Mouse (Mus musculus) hindbrain, embryonic 12.5 days (tissue): ENCODE measurements at regions not wholly inside any gene's neighbourhood (a gene's known extent, or its start where the extent isn't known, plus 50 kb on each side); places are given as distances from the start of the nearest gene placed in this dataset.

Experiments used
- ATAC-seq: fragments of 200-750 bp; cut with Nextera tagmentation; 2 replicates; pipeline ENCODE4 v1.8.0; 2017; ENCODE audit warnings: moderate TSS enrichment; ENCODE audit not compliant: low FRiP score
- H3K27ac ChIP-seq: fragments of 300-500 bp; sonication (generic); 2 replicates; pipeline ENCODE4 v1.5.1; 2016; ENCODE audit warnings: mild to moderate bottlenecking
- H3K27me3 ChIP-seq: fragments of 300-500 bp; sonication (generic); 2 replicates; pipeline ENCODE4 v1.6.1; 2016; ENCODE audit warnings: mild to moderate bottlenecking
- H3K36me3 ChIP-seq: fragments of 300-500 bp; sonication (generic); 2 replicates; pipeline ENCODE4 v1.6.1; 2016; ENCODE audit warnings: mild to moderate bottlenecking
- H3K4me1 ChIP-seq: fragments of 300-500 bp; sonication (generic); 2 replicates; pipeline ENCODE4 v1.6.1; 2016
- H3K4me2 ChIP-seq: fragments of 300-500 bp; sonication (generic); replicated peaks from 2 replicates; pipeline ENCODE4 v1.6.1; 2016; ENCODE audit warnings: mild to moderate bottlenecking
- H3K4me3 ChIP-seq: fragments of 300-500 bp; sonication (generic); 2 replicates; pipeline ENCODE4 v1.5.1; 2016; ENCODE audit warnings: mild to moderate bottlenecking
- H3K9ac ChIP-seq: fragments of 300-500 bp; sonication (generic); 2 replicates; pipeline ENCODE4 v1.6.1; 2016; ENCODE audit warnings: mild to moderate bottlenecking, moderate library complexity
- H3K9me3 ChIP-seq: fragments of 300-500 bp; sonication (generic); replicated peaks from 2 replicates; pipeline ENCODE4 v1.6.1; 2016; ENCODE audit warnings: mild to moderate bottlenecking
- WGBS: fragments of 180-500 bp; shearing (Covaris S2); methylation state at CpG from one replicate; pipeline ENCODE4 v1.1.7; 2016; 5-methylcytosine and 5-hydroxymethylcytosine counted together

- H3K27ac ChIP-seq = no peak overlapping the region
- H3K4me1 ChIP-seq = no peaks in the 10 kb centered on the region
- no peak overlapping the region for H3K4me3 ChIP-seq
- no peaks in the 10 kb centered on the region for H3K36me3 ChIP-seq
- H3K4me2 ChIP-seq = no peak overlapping the region
- no peaks in the 10 kb centered on the region for H3K9me3 ChIP-seq
- no peak overlapping the region for H3K9ac ChIP-seq
- ATAC-seq = no peak
- H3K27me3 ChIP-seq = no peaks in the 10 kb centered on the region
- 61% methylated on average over 4 of the region's 4 CpGs for WGBS
Observed at GRCm38 (mm10) chrX:10770575-10770974, 55.8 kb downstream of the Mid1ip1 start.

GRCm38 (mm10) chrX:10775714-10776515, 61.1 kb downstream of the Mid1ip1 start:
- no peak for ATAC-seq
- Histone ChIP-seq H3K27me3 (no peaks in the 10 kb centered on the region), H3K4me3 (no peak overlapping the region), H3K9ac (no peak overlapping the region), H3K4me2 (no peak overlapping the region), H3K36me3 (no peaks in the 10 kb centered on the region), H3K4me1 (no peaks in the 10 kb centered on the region), H3K27ac (no peak overlapping the region), H3K9me3 (no peaks in the 10 kb centered on the region)
- WGBS = 50% methylated on average over 8 of the region's 8 CpGs

DNA sequence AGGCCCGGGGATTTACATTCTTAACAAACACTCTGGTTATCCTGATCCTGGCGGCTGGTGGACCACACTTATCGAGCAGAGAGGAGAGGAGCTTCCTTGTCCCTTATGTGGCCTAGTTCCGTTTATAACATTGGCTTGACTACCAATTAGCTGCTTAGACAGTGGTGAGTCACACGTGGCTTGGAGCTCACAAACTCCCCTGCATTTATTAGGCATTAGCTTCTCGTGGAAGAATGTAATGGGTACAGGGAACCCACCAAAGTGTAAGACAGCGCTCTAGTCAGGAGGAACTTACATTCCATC, 61.7 kb downstream of the Mid1ip1 start:
- WGBS = 43% methylated on average over 7 of the region's 7 CpGs
- Histone ChIP-seq H3K27me3 (no peaks in the 10 kb centered on the region), H3K9me3 (no peaks in the 10 kb centered on the region), H3K4me1 (no peaks in the 10 kb centered on the region), H3K4me2 (no peak overlapping the region), H3K4me3 (no peak overlapping the region), H3K9ac (no peak overlapping the region), H3K36me3 (no peaks in the 10 kb centered on the region), H3K27ac (no peak overlapping the region)
- ATAC-seq = no peak

DNA sequence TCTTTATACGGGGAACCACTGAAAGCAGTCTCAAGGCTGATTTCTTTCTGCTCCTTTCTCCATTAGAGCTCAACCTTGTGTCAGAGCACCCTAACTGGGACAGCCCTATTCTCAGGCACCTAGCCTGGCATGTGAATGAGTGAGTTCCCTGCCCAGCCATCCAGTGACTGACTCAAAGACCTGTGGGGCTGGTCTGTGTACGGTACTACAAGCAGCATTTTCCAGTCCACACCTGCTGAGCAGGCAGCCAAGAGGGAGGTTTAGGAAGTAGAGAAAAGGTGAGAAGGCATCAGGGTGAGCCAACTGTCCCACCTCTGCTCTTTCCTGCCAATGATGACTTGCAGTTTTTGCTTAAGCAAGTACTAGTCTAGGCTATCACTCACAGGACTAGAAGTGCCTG, 63.2 kb downstream of the Mid1ip1 start:
- H3K4me1 ChIP-seq = no peaks in the 10 kb centered on the region
- no peaks in the 10 kb centered on the region for H3K36me3 ChIP-seq
- H3K9me3 ChIP-seq = no peaks in the 10 kb centered on the region
- no peak overlapping the region for H3K4me3 ChIP-seq
- 92% methylated on average over 2 of the region's 2 CpGs for WGBS
- no peaks in the 10 kb centered on the region for H3K27me3 ChIP-seq
- no peak for ATAC-seq
- H3K27ac ChIP-seq = no peak overlapping the region
- no peak overlapping the region for H3K4me2 ChIP-seq
- H3K9ac ChIP-seq = no peak overlapping the region

- Histone ChIP-seq H3K4me1 (no peaks in the 10 kb centered on the region), H3K9ac (no peak overlapping the region), H3K4me2 (no peak overlapping the region), H3K27ac (no peak overlapping the region), H3K9me3 (no peaks in the 10 kb centered on the region), H3K27me3 (no peaks in the 10 kb centered on the region), H3K36me3 (no peaks in the 10 kb centered on the region), H3K4me3 (no peak overlapping the region)
- WGBS = 84% methylated on average over 3 of the region's 3 CpGs
- ATAC-seq = no peak
Observed at GRCm38 (mm10) chrX:10786359-10786758, 71.5 kb downstream of the Mid1ip1 start.

DNA sequence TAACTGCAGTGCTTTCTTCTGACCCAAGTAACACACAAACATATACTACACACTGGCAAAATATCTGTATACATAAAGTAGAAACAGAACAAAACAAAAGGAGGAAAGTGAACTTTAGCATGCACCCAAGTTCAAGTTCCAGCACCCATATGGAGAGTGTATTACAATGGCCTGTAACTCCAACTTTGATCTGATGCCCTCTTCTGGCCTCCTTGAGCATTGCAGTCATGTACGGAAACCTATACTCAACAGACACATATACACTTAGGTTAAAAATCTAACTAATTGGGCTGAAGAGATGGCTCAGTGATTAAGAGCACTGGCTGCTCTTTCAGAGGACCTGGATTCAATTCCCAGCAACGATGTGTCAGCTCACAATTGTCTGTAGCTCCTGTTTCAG, 72.2 kb downstream of the Mid1ip1 start:
- Histone ChIP-seq H3K9ac (no peak overlapping the region), H3K9me3 (no peaks in the 10 kb centered on the region), H3K36me3 (no peaks in the 10 kb centered on the region), H3K4me2 (no peak overlapping the region), H3K27me3 (no peaks in the 10 kb centered on the region), H3K4me3 (no peak overlapping the region), H3K27ac (no peak overlapping the region), H3K4me1 (no peaks in the 10 kb centered on the region)
- ATAC-seq = no peak
- 92% methylated on average over 2 of the region's 2 CpGs for WGBS

GRCm38 (mm10) chrX:10820313-10820920, 105.6 kb downstream of the Mid1ip1 start:
- Histone ChIP-seq H3K27ac (no peak overlapping the region), H3K36me3 (no peaks in the 10 kb centered on the region), H3K9ac (no peak overlapping the region), H3K4me1 (no peaks in the 10 kb centered on the region), H3K4me2 (no peak overlapping the region), H3K27me3 (no peaks in the 10 kb centered on the region), H3K4me3 (no peak overlapping the region), H3K9me3 (no peaks in the 10 kb centered on the region)
- ATAC-seq = no peak
- 78% methylated on average over 7 of the region's 7 CpGs for WGBS

- no peak for ATAC-seq
- Histone ChIP-seq H3K9ac (no peak overlapping the region), H3K4me1 (no peaks in the 10 kb centered on the region), H3K4me2 (no peak overlapping the region), H3K36me3 (no peaks in the 10 kb centered on the region), H3K9me3 (no peaks in the 10 kb centered on the region), H3K27me3 (no peaks in the 10 kb centered on the region), H3K27ac (no peak overlapping the region), H3K4me3 (no peak overlapping the region)
- 50% methylated on average over 1 of the region's 1 CpGs for WGBS
Observed at GRCm38 (mm10) chrX:10833681-10834080, 118.9 kb downstream of the Mid1ip1 start.

DNA sequence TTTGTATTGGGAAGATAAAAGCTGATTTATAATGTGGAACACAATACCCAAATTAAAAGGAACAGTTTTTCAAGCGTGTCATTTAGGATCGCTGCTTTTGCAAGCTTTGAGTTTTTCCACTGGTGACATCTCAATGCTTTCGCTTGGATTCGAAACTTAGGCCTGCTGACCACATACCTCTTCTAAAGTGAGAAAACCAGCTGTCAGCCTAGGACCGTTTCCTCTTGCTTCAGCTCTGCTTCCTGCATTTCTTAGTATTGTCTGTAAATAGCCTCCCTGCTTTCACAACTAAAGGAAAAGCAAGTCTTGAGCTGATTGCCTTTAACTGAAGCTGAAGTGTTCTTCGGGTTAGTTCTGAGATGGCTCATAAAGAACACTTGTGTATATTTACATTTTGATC, 142.3 kb downstream of the Mid1ip1 start:
- 74% methylated on average over 6 of the region's 6 CpGs for WGBS
- H3K4me2 ChIP-seq = no peak overlapping the region
- H3K9ac ChIP-seq = no peak overlapping the region
- no peak overlapping the region for H3K27ac ChIP-seq
- no peaks in the 10 kb centered on the region for H3K27me3 ChIP-seq
- H3K4me1 ChIP-seq = no peaks in the 10 kb centered on the region
- no peaks in the 10 kb centered on the region for H3K36me3 ChIP-seq
- ATAC-seq = no peak
- no peak overlapping the region for H3K4me3 ChIP-seq
- no peaks in the 10 kb centered on the region for H3K9me3 ChIP-seq

GRCm38 (mm10) chrX:10857668-10858067, 142.9 kb downstream of the Mid1ip1 start:
- WGBS = 63% methylated on average over 3 of the region's 3 CpGs

GRCm38 (mm10) chrX:10871613-10872012, 156.8 kb downstream of the Mid1ip1 start:
- H3K36me3 ChIP-seq = no peaks in the 10 kb centered on the region
- no peak overlapping the region for H3K4me3 ChIP-seq
- 87% methylated on average over 4 of the region's 4 CpGs for WGBS
- no peak overlapping the region for H3K27ac ChIP-seq
- H3K4me1 ChIP-seq = no peaks in the 10 kb centered on the region
- H3K9me3 ChIP-seq = no peaks in the 10 kb centered on the region
- H3K9ac ChIP-seq = no peak overlapping the region
- ATAC-seq = no peak
- H3K27me3 ChIP-seq = no peaks in the 10 kb centered on the region
- no peak overlapping the region for H3K4me2 ChIP-seq

More at GRCm38 (mm10) chrX:10857668-10858067, 142.9 kb downstream of the Mid1ip1 start:
- H3K4me3 ChIP-seq = no peak overlapping the region
- no peak overlapping the region for H3K4me2 ChIP-seq
- no peaks in the 10 kb centered on the region for H3K9me3 ChIP-seq
- H3K27ac ChIP-seq = no peak overlapping the region
- no peak for ATAC-seq
- no peak overlapping the region for H3K9ac ChIP-seq
- H3K36me3 ChIP-seq = no peaks in the 10 kb centered on the region
- no peaks in the 10 kb centered on the region for H3K4me1 ChIP-seq
- H3K27me3 ChIP-seq = no peaks in the 10 kb centered on the region

DNA sequence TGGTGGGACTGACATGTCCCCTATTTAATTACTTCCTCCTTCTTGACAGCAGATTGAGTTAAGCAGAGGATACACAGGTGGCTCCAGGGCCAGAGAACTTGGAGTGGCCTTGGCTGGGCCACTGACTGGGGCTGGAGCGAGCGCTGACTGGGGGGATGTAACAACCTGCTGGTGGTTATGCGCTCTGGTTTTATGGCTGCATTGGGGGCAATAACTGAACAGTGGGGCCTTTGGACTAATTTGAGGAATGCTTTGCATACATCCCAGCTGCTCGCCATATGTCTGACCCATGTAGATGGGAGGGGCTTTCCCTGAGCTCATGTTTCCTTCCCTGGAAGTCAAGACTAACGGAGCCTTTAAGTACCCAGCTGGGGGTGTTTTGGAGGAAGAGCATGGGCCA, 163.0 kb downstream of the Mid1ip1 start:
- 68% methylated on average over 5 of the region's 5 CpGs for whole genome bisulfite sequencing
- Histone ChIP-seq H3K9me3 (no peaks in the 10 kb centered on the region), H3K27me3 (no peaks in the 10 kb centered on the region), H3K4me1 (no peaks in the 10 kb centered on the region), H3K27ac (no peak overlapping the region), H3K36me3 (no peaks in the 10 kb centered on the region), H3K4me3 (no peak overlapping the region), H3K9ac (no peak overlapping the region), H3K4me2 (no peak overlapping the region)
- ATAC-seq = no peak

- Histone ChIP-seq H3K27me3 (no peaks in the 10 kb centered on the region), H3K4me1 (no peaks in the 10 kb centered on the region), H3K4me3 (no peak overlapping the region), H3K27ac (no peak overlapping the region), H3K4me2 (no peak overlapping the region), H3K9ac (no peak overlapping the region), H3K9me3 (no peaks in the 10 kb centered on the region), H3K36me3 (no peaks in the 10 kb centered on the region)
- 86% methylated on average over 5 of the region's 5 CpGs for WGBS
- no peak for ATAC-seq
Observed at GRCm38 (mm10) chrX:10878922-10879321, 164.1 kb downstream of the Mid1ip1 start.
